Mouse (Mus musculus) mesoderm, embryonic 11.5 days (tissue): ENCODE data around the gene Slc28a3.

ENCODE experiments used
- DNase-seq: peaks from one replicate; pipeline ENCODE4 v3.0.0-alpha.2; 2012; ENCODE audit warnings: low read depth, low spot score

The Slc28a3 gene

DNA sequence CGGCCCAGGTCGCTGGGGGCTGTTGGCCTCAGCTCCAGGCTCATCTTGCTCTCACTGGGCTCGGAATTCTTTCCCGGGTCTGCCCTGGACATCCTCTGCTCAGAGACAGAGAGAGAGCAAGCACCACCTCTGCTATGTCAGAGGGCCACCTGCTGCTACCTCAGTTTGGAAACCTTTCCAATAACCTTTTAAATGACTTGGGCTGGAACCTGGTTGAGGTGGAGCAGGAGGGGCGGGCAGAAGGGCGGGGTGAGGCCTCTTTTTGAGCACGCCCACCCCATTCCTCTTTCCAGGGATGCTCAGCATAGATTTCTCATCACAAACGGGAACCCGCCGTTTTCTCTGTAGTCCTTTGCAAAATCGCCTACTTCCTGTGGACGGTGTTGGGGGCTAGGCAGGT lies at the start of gene Slc28a3:
TSS of gene Slc28a3 (minus strand) at position 162 of the 400 bp plus-strand sequence.
- DNase-seq: no peak

GRCm38 (mm10) chr13:58657987-58658386 lies 47.3 kb upstream of the Slc28a3 start:
- no peak for DNase-seq

DNA sequence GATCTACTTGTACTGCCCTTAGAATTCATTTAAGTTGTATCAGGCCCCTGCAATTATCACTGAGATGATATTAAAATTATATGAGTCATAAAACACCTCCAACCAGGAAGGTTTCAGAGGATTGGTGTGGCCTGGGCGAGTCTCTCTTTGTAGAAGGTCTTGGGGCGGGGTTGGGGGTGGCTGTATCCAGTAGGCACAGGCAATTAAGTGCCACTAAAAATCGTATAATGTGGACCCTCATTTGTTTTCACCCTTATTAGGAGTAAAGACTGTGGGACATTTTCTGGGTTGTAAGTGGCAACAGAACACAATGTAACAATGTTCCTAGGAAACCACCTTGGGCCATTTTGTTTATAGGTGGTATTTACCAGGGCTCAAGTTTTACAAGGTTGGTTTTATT lies 46.2 kb upstream of the Slc28a3 start:
- no peak for DNase-seq

DNA sequence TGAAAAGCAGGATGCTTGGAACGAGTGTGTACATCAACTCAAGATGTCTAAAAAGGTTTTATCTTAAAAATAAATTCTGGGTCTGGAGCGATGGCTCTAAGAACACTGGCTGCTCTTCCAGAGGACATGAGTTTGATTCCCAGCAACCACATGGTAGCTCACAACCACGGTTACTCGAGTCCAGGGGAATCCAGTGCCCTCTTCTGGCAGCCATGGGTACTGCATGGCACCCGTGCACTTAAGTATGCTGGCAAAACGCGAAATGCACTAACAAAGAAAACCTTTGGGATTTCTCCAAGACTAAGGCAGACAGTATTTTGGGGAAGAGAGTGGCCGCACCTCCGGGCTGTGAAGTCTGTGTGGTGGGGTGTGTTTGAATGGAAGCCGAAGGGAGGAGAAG lies 44.9 kb upstream of the Slc28a3 start:
- DNase-seq: no peak

DNA sequence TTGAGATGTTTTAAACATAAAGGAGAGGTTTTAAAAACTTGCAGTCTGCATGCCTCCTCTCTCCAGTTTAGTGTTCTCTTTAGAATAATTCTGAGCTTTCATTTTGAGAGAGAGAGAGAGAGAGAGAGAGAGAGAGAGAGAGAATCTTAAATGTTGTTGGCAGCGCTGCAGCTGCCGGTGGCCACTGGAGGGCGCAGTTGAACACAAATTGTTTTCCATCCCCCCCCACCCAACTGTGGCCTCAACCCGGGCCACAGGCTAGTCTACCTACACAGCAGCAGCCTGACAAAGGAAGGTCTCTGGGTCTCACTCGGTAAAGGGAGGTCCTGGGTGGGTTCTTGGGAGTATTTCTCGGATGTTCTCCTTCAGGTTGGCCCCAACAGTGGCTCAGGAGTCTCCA lies 29.7 kb upstream of the Slc28a3 start:
- peak; percentile 73 for DNase-seq

- DNase-seq: peak; percentile 50
These were observed 28.3 kb upstream of the Slc28a3 start for GRCm38 (mm10) chr13:58638950-58639349.

DNA sequence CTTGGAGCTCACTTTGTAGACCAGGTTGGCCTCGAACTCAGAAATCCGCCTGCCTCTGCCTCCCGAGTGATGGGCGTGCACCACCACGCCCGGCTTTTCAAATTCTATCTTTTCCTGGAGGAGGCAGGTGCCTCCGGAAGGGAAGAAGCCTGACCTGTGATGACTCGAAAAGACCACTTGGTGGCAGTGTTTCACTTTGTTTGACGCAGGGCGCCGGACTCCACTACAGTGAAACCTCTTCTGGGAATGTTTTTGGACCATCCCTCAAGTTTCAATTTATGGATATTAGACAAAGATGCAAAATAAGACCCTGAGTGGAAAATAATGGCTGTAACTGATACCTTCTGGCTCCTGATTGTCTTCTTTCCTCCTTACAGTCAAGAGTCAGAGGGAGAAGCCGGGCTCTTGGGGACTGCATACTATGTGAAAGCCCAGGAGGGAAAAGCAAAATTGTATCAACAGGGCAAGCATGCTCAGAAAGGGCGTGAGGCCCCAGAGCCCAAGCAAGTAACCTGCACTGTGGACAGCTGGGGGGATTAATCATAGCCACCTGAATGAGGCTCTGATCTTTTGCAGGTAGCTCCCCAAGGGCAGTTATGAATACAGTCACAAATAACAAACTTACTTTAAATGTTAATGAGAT lies 26.8 kb upstream of the Slc28a3 start:
- DNase-seq: peak; percentile 84

GRCm38 (mm10) chr13:58633887-58634286 lies 23.2 kb upstream of the Slc28a3 start:
- no peak for DNase-seq

- DNase-seq: peak; percentile 43
These were observed 20.1 kb upstream of the Slc28a3 start for GRCm38 (mm10) chr13:58630756-58631155.

DNA sequence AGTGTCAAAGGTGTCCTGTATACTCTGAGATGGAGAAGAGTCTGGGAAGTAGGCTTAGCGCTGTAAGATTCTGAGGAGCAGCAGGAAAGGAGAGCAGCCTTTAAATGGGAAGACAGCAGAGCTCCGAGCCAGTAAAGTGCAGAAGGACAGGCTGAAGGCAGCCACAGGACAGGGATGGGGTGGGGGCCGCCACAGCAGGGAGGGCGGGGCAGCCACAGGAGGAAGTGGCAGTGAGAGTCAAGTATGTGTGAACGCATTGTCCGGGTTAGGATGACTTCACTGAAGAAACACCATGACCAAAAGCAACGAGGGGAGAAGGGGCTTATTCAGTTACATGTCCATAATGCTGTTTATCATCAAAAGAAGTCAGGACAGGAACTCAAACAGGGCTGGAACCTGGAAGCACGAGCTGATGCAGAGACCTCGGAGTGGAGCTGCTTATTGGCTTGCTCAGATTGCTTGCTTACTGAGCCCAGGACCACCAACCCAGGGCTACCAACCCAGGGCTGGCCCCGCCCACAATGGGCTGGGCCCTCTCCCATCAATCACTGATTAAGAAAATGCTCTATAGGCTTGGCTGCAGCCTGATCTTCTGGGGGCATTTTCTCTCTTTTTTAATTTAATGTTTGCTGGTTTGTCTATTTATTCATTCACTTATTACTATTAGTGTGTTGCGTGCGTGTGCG lies 18.8 kb upstream of the Slc28a3 start:
- DNase-seq: peak; percentile 56

- DNase-seq: no peak
These were observed 12.0 kb upstream of the Slc28a3 start for GRCm38 (mm10) chr13:58622647-58623046.

- no peak for DNase-seq
These were observed 8.6 kb upstream of the Slc28a3 start for GRCm38 (mm10) chr13:58619301-58619700.

DNA sequence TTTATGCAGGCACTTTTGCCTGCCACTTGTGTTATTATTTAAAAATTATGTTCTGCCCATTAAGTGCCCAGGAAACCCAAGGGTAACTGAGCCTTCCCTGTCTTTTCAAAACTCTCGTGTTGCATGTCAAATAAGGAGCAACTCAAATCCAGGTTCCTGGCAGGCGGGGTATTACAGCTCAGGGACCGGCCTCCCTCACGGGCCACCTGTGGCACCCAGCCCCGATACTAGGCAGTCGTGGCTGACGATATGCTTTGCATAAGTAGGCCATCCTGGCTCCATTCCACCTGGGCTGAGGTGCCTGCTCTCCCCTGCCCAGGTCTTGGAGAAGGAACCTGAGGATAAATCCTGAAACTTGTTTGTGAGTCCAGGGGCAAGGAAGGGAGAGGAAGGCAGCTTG lies 618 bp downstream of the Slc28a3 start:
- DNase-seq: no peak

DNA sequence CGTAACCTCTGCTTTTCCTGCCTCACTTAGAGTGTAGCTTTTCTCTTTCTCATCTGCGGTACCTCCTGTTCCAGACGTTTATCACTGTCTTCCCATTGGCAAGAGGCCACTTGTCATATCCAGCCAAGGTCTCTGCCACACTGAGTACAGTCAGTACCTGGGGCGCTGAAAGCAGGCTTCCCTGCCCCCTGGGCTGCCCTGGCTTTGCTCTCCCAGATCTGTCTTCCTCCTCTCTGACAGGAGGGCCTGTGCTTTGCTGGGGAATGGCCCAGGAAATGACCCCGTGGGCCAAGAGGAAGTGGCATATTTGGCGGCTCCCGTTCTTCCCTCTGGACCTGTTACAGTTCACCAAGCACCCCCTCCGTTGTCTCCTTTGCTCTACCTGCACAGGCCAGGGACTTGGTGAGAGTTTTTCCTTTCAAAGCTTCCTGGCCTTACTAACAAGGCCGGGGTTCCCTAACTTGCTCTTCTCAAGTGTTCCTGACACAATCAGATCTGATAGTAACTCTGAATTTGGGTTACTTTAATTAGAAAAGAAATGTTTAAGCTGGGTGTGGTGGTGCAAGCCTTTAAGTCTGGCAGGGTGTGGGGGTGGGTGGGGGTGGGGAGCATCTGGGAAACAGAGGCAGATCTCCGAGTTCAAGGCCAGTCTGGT lies 9.3 kb downstream of the Slc28a3 start:
- DNase-seq: no peak

GRCm38 (mm10) chr13:58598578-58598977 lies 12.1 kb downstream of the Slc28a3 start:
- peak; percentile 37 for DNase-seq

- DNase-seq: peak; percentile 53
These were observed 17.5 kb downstream of the Slc28a3 start for GRCm38 (mm10) chr13:58593129-58593528.

- DNase-seq: no peak
These were observed 18.8 kb downstream of the Slc28a3 start for GRCm38 (mm10) chr13:58591912-58592311.

GRCm38 (mm10) chr13:58590630-58591029 lies 20.0 kb downstream of the Slc28a3 start:
- DNase-seq: peak; percentile 62

- DNase-seq: peak; percentile 87
These were observed 21.2 kb downstream of the Slc28a3 start for GRCm38 (mm10) chr13:58589517-58589858.

DNA sequence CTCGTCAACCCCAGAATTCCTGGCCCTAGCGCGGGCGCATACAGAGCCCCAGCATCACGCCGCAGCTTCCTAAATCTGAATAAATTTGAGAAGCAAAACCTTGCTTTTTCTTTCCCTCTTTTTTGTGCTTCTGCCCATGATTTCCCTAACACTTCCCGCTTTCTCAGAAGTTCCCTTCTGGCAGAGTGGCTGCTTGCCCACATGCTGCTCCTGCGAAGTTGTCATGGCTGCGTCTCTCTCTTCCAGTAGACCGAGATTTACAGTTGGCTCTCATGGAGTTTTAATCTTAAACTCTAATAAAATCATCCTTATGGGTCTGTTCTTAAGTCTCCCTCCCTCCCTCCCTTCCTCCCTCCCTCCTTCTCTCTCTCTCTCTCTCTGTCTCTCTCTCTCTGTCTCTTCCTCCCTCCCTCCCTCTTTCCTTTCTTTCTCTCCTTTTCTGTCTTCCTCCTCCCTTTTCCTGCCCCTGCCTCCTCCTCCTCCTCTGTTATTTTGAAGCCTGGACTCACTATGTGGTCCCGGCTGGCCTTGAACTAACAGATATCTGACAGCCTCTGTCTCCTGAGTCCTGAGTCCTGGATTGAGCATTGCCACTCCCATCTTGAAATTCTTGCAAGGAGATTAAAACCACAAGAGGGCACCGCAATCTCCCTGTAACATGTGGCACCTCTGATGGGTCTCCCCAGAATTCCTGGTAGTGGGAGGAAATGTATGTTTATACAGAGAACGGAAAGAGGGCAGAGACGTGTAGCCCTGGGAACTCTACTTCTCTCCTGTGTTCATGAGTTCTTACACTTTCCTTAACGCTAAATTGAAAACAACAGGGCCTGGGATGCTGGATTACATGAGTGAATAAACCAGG lies 21.8 kb downstream of the Slc28a3 start:
- no peak for DNase-seq

- DNase-seq: no peak
These were observed 22.7 kb downstream of the Slc28a3 start for GRCm38 (mm10) chr13:58587962-58588361.

GRCm38 (mm10) chr13:58566181-58566580 lies 44.5 kb downstream of the Slc28a3 start:
- DNase-seq: no peak
